Comparison of ENCODE assay signal across 11 mouse cellular contexts in genomic region chr11:96931327-96932062, GRCm38 (mm10). TPM values are rescaled to one million over a fixed set of nuclear protein-coding genes. Genes with fewer than 3 reads are reported as not detected.
DNase-seq lines count a peak whose midpoint lies in the region; ATAC-seq and TF ChIP-seq lines count a peak whose summit lies in the region.
"Had no signal": no experiment of that assay in that cellular context is flagged by ENCODE, and none has a peak within 500 bp of the region (broad histone marks: within the 10 kb centered on the region; RNA-seq: fewer than 3 reads in every experiment).

No protein-coding gene starts in this region.

- no peaks in the 10 kb centered on the region for H3K9me3 ChIP-seq in lung, embryonic 15.5 days
- H3K9me3 ChIP-seq: hindbrain, embryonic 15.5 days; limb, embryonic 13.5 days had no signal

- H3K4me1 ChIP-seq in lung, embryonic 15.5 days, result peaks cover 37% of the 10 kb centered on the region
- H3K4me1 ChIP-seq in thymus, adult 2 months (replicated peaks; ENCODE audit: control insufficient read depth, insufficient read depth, low read length), result peaks cover 8% of the 10 kb centered on the region
- H3K4me1 ChIP-seq: hindbrain, embryonic 15.5 days had no signal

- peaks cover 9% of the 10 kb centered on the region; the same call in 1 of the 2 replicates for H3K27me3 ChIP-seq in lung, embryonic 15.5 days
- H3K27me3 ChIP-seq in thymus, adult 2 months (ENCODE audit: control insufficient read depth, insufficient read depth, low read length), result no peaks in the 10 kb centered on the region
- H3K27me3 ChIP-seq: Patski had no signal

- ATAC-seq in lung, embryonic 15.5 days (ENCODE audit: borderline replicate concordance, extremely low read depth, low FRiP score, low TSS enrichment), result peak; percentile 50
- ATAC-seq: Patski had no signal

- peak overlapping the region; percentile 90 for H3K27ac ChIP-seq in lung, embryonic 15.5 days
- no peak overlapping the region for H3K27ac ChIP-seq in thymus, adult 2 months (ENCODE audit: control insufficient read depth, insufficient read depth, low read length)
- H3K27ac ChIP-seq: hindbrain, embryonic 15.5 days; limb, embryonic 13.5 days had no signal

- H3K4me2 ChIP-seq in lung, embryonic 15.5 days, result peak overlapping the region; percentile 41
- H3K4me2 ChIP-seq: hindbrain, embryonic 15.5 days; limb, embryonic 13.5 days had no signal

- no peak for TF ChIP-seq POLR2A in thymus, adult 2 months (IDR thresholded peaks at IDR 0.05; ENCODE audit: control insufficient read depth, extremely low read depth, insufficient read depth, low read length, poor library complexity)

- 38% methylated on average over 8 of the region's 8 CpGs for WGBS in lung, embryonic 15.5 days
- WGBS in thymus, adult 2 months, result 92% methylated on average over 8 of the region's 8 CpGs

- TF ChIP-seq CTCF in thymus, adult 2 months (IDR thresholded peaks at IDR 0.05; ENCODE audit: borderline replicate concordance, control insufficient read depth, extremely low read depth, insufficient read depth, low read length, poor library complexity), result no peak

- H3K36me3 ChIP-seq in lung, embryonic 15.5 days, result no peaks in the 10 kb centered on the region
- no peaks in the 10 kb centered on the region for H3K36me3 ChIP-seq in thymus, adult 2 months (ENCODE audit: control insufficient read depth, insufficient read depth, low read length)
- H3K36me3 ChIP-seq: hindbrain, embryonic 15.5 days; limb, embryonic 13.5 days had no signal

- H3K4me3 ChIP-seq in lung, embryonic 15.5 days, result peak overlapping the region; percentile 4; the same call in 1 of the 2 replicates
- H3K4me3 ChIP-seq in thymus, adult 2 months (ENCODE audit: control insufficient read depth, insufficient read depth, low read length), result no peak overlapping the region
- H3K4me3 ChIP-seq: hindbrain, embryonic 15.5 days; limb, embryonic 13.5 days had no signal

- H3K9ac ChIP-seq in lung, embryonic 15.5 days, result no peak overlapping the region
- H3K9ac ChIP-seq: hindbrain, embryonic 15.5 days; limb, embryonic 13.5 days had no signal

- intact Hi-C loops in left cerebral cortex, postnatal 14 days (cut with DNase I), result no loop called here

- DNase-seq in adrenal gland, postnatal 10 days, result peak; percentile 55
- DNase-seq in adrenal gland, adult 2 months, result no peak
- peak; percentile 53 for DNase-seq in ovary, postnatal 36 days (ENCODE audit: low spot score)
- no peak for DNase-seq in ovary, postnatal 14 days (ENCODE audit: low spot score)
- no peak for DNase-seq in left cerebral cortex, adult 8-10 months (ENCODE audit: low spot score in 2 of 2)
- no peak for DNase-seq in left cerebral cortex, postnatal 14 days (ENCODE audit: low spot score in 2 of 2)
- no peak for DNase-seq in thymus, adult 2 months

RNA-seq across cellular contexts. Expression of gene Prr15l, which starts 3.6 kb away (rescaled TPM):
- total RNA-seq in adrenal gland, postnatal 10 days (2021), result under 1 TPM; 0.24 to 0.66 TPM
- under 1 TPM; 0.52 to 0.66 TPM for total RNA-seq in adrenal gland, adult 2 months (2021)
- not detected in 2 replicates for polyA plus RNA-seq in adrenal gland, adult 2 months (2012; rRNA removed)
- polyA plus RNA-seq in lung, embryonic 15.5 days (2015; fragmentation: Nextera tagmentation; extraction: Ambion mirVana), result 38.2 and 40.1 TPM in 2 replicates
- total RNA-seq in left cerebral cortex, adult 8-10 months (2022), result not detected
- total RNA-seq in left cerebral cortex, postnatal 14 days (2021), result not detected
- 0.98 and 1.3 TPM in 2 replicates for polyA plus RNA-seq in thymus, adult 2 months (2012; rRNA removed)

RNA-seq across cellular contexts. Expression of gene Pnpo, which starts 12.3 kb away (rescaled TPM):
- total RNA-seq in adrenal gland, postnatal 10 days (2021), result 10 to 100 TPM; 29.1 to 32.5 TPM
- total RNA-seq in adrenal gland, adult 2 months (2021), result 10 to 100 TPM; 29.3 to 37.4 TPM
- 43.0 and 52.9 TPM in 2 replicates for polyA plus RNA-seq in adrenal gland, adult 2 months (2012; rRNA removed)
- polyA plus RNA-seq in lung, embryonic 15.5 days (2015; fragmentation: Nextera tagmentation; extraction: Ambion mirVana), result 30.4 and 34.3 TPM in 2 replicates
- total RNA-seq in left cerebral cortex, adult 8-10 months (2022), result 10 to 100 TPM; 43.7 to 51.2 (median 48.6) TPM
- total RNA-seq in left cerebral cortex, postnatal 14 days (2021), result 10 to 100 TPM; 38.0 to 40.3 TPM
- polyA plus RNA-seq in thymus, adult 2 months (2012; rRNA removed), result 22.5 and 25.7 TPM in 2 replicates

RNA-seq across cellular contexts. Expression of gene Cdk5rap3, which starts 15.2 kb away (rescaled TPM):
- total RNA-seq in adrenal gland, postnatal 10 days (2021), result 10 to 100 TPM; 54.1 to 54.9 TPM
- 10 to 100 TPM; 39.8 to 52.9 TPM for total RNA-seq in adrenal gland, adult 2 months (2021)
- 32.8 and 35.4 TPM in 2 replicates for polyA plus RNA-seq in adrenal gland, adult 2 months (2012; rRNA removed)
- 65.8 and 67.2 TPM in 2 replicates for polyA plus RNA-seq in lung, embryonic 15.5 days (2015; fragmentation: Nextera tagmentation; extraction: Ambion mirVana)
- total RNA-seq in left cerebral cortex, adult 8-10 months (2022), result 10 to 100 TPM; 40.6 to 44.6 (median 41.9) TPM
- total RNA-seq in left cerebral cortex, postnatal 14 days (2021), result 10 to 100 TPM; 38.9 to 39.9 TPM
- 94.2 and 95.5 TPM in 2 replicates for polyA plus RNA-seq in thymus, adult 2 months (2012; rRNA removed)

RNA-seq across cellular contexts. Expression of gene Sp2, which starts 51.3 kb away (rescaled TPM):
- total RNA-seq in adrenal gland, postnatal 10 days (2021), result 10 to 100 TPM; 14.3 to 16.3 TPM
- total RNA-seq in adrenal gland, adult 2 months (2021), result 10 to 100 TPM; 15.4 to 18.6 TPM
- 15.2 and 19.3 TPM in 2 replicates for polyA plus RNA-seq in adrenal gland, adult 2 months (2012; rRNA removed)
- 15.7 and 17.9 TPM in 2 replicates for polyA plus RNA-seq in lung, embryonic 15.5 days (2015; fragmentation: Nextera tagmentation; extraction: Ambion mirVana)
- 10 to 100 TPM; 10.7 to 15.0 (median 13.0) TPM for total RNA-seq in left cerebral cortex, adult 8-10 months (2022)
- total RNA-seq in left cerebral cortex, postnatal 14 days (2021), result 10 to 100 TPM; 10.1 to 11.8 TPM
- 46.6 and 63.0 TPM in 2 replicates for polyA plus RNA-seq in thymus, adult 2 months (2012; rRNA removed)

Comparison
In these comparisons a context has a peak if more than half of its experiments do, and no peak if none do; other contexts are left out.
1. DNase-seq: peak in adrenal gland, postnatal 10 days (single experiment) and ovary, postnatal 36 days (single experiment); none in adrenal gland, adult 2 months (single experiment), ovary, postnatal 14 days (single experiment), left cerebral cortex, adult 8-10 months (0 of 2), left cerebral cortex, postnatal 14 days (0 of 2) and thymus, adult 2 months (single experiment).